Comparison of ENCODE assay signal across 12 mouse cellular contexts in genomic region chr11:32640617-32641016, GRCm38 (mm10). TPM values are rescaled to one million over a fixed set of nuclear protein-coding genes. Genes with fewer than 3 reads are reported as not detected.
DNase-seq lines count a peak whose midpoint lies in the region; ATAC-seq and TF ChIP-seq lines count a peak whose summit lies in the region.
"Had no signal": no experiment of that assay in that cellular context is flagged by ENCODE, and none has a peak within 500 bp of the region (broad histone marks: within the 10 kb centered on the region; RNA-seq: fewer than 3 reads in every experiment).

No protein-coding gene starts in this region.

- H3K36me3 ChIP-seq in embryonic facial prominence, embryonic 14.5 days (ENCODE audit: control insufficient read depth, insufficient read depth, low read length) = no peaks in the 10 kb centered on the region
- H3K36me3 ChIP-seq in embryonic facial prominence, embryonic 10.5 days (replicated peaks) = no peaks in the 10 kb centered on the region
- no peaks in the 10 kb centered on the region for H3K36me3 ChIP-seq in kidney, embryonic 15.5 days
- no peaks in the 10 kb centered on the region for H3K36me3 ChIP-seq in hindbrain, postnatal 0 days (ENCODE audit: insufficient read depth, low read length)
- H3K36me3 ChIP-seq: intestine, embryonic 15.5 days had no signal

- DNase-seq in embryonic facial prominence, embryonic 14.5 days (ENCODE audit: low spot score) = no peak
- no peak for DNase-seq in embryonic facial prominence, embryonic 10.5 days (ENCODE audit: low spot score)
- no peak for DNase-seq in kidney, adult 18-20 months
- DNase-seq in gonadal fat pad, adult 2 months (ENCODE audit: low read depth) = peak; percentile 57
- no peak for DNase-seq in hindbrain, postnatal 0 days (ENCODE audit: low spot score)
- DNase-seq in urinary bladder, postnatal 25 days (ENCODE audit: low spot score) = no peak
- DNase-seq: heart, postnatal 36 days; lung, adult 2 months had no signal

- no peak for TF ChIP-seq CTCF in hindbrain, postnatal 0 days (IDR thresholded peaks at IDR 0.05; ENCODE audit: low read depth)

- H3K4me1 ChIP-seq in embryonic facial prominence, embryonic 14.5 days (ENCODE audit: control insufficient read depth, insufficient read depth, low read length) = peaks cover 26% of the 10 kb centered on the region
- H3K4me1 ChIP-seq in embryonic facial prominence, embryonic 10.5 days = peaks cover 33% of the 10 kb centered on the region
- H3K4me1 ChIP-seq in kidney, embryonic 15.5 days = peaks cover 24% of the 10 kb centered on the region
- peaks cover 15% of the 10 kb centered on the region; the same call in 1 of the 2 replicates for H3K4me1 ChIP-seq in hindbrain, postnatal 0 days (ENCODE audit: insufficient read depth, low read length)

- 90% methylated on average over 4 of the region's 4 CpGs for WGBS in embryonic facial prominence, embryonic 14.5 days
- 94% methylated on average over 4 of the region's 4 CpGs for WGBS in embryonic facial prominence, embryonic 10.5 days
- WGBS in kidney, embryonic 15.5 days = 86% methylated on average over 4 of the region's 4 CpGs
- 94% methylated on average over 4 of the region's 4 CpGs for WGBS in hindbrain, postnatal 0 days

- no peaks in the 10 kb centered on the region for H3K9me3 ChIP-seq in embryonic facial prominence, embryonic 14.5 days (ENCODE audit: control insufficient read depth, low read length)
- H3K9me3 ChIP-seq in embryonic facial prominence, embryonic 10.5 days = no peaks in the 10 kb centered on the region
- H3K9me3 ChIP-seq in kidney, embryonic 15.5 days (replicated peaks) = no peaks in the 10 kb centered on the region
- no peaks in the 10 kb centered on the region for H3K9me3 ChIP-seq in hindbrain, postnatal 0 days (ENCODE audit: low read length)
- H3K9me3 ChIP-seq: forebrain, embryonic 13.5 days; intestine, embryonic 15.5 days had no signal

- no peak overlapping the region for H3K27ac ChIP-seq in embryonic facial prominence, embryonic 14.5 days (replicated peaks; ENCODE audit: low read depth, low read length)
- no peak overlapping the region for H3K27ac ChIP-seq in embryonic facial prominence, embryonic 10.5 days (replicated peaks)
- H3K27ac ChIP-seq in kidney, embryonic 15.5 days = no peak overlapping the region
- no peak overlapping the region for H3K27ac ChIP-seq in hindbrain, postnatal 0 days
- H3K27ac ChIP-seq: forebrain, embryonic 13.5 days; intestine, embryonic 15.5 days had no signal

- ATAC-seq in embryonic facial prominence, embryonic 14.5 days (ENCODE audit: low read depth) = no peak
- no peak for ATAC-seq in kidney, embryonic 15.5 days (replicated peaks; ENCODE audit: low FRiP score)
- ATAC-seq in megakaryocyte progenitor cell, adult 5-6 weeks (replicated peaks; ENCODE audit: poor library complexity) = 0 out of 2 replicates have a peak, but pooled peaks have one; percentile 5
- no peak for ATAC-seq in hindbrain, postnatal 0 days
- ATAC-seq: forebrain, embryonic 13.5 days; intestine, embryonic 15.5 days had no signal

- no peak overlapping the region for H3K4me3 ChIP-seq in embryonic facial prominence, embryonic 14.5 days (ENCODE audit: low read depth, low read length)
- H3K4me3 ChIP-seq in embryonic facial prominence, embryonic 10.5 days = no peak overlapping the region
- no peak overlapping the region for H3K4me3 ChIP-seq in kidney, embryonic 15.5 days (replicated peaks)
- H3K4me3 ChIP-seq in hindbrain, postnatal 0 days (ENCODE audit: low read length) = no peak overlapping the region
- H3K4me3 ChIP-seq: forebrain, embryonic 13.5 days; intestine, embryonic 15.5 days had no signal

- 0 out of 2 replicates have a peak overlapping the region, but pooled peaks have one; percentile 14 for H3K9ac ChIP-seq in embryonic facial prominence, embryonic 14.5 days (ENCODE audit: low read depth, low read length)
- H3K9ac ChIP-seq in kidney, embryonic 15.5 days = no peak overlapping the region
- no peak overlapping the region for H3K9ac ChIP-seq in hindbrain, postnatal 0 days (replicated peaks; ENCODE audit: low read length)
- H3K9ac ChIP-seq: forebrain, embryonic 13.5 days; intestine, embryonic 15.5 days had no signal

- no peaks in the 10 kb centered on the region for H3K27me3 ChIP-seq in embryonic facial prominence, embryonic 14.5 days (replicated peaks; ENCODE audit: control insufficient read depth, insufficient read depth, low read length)
- H3K27me3 ChIP-seq in embryonic facial prominence, embryonic 10.5 days (replicated peaks; ENCODE audit: low read depth, poor library complexity, severe bottlenecking) = no peaks in the 10 kb centered on the region
- H3K27me3 ChIP-seq in kidney, embryonic 15.5 days = no peaks in the 10 kb centered on the region
- H3K27me3 ChIP-seq in hindbrain, postnatal 0 days (ENCODE audit: insufficient read depth, low read length) = no peaks in the 10 kb centered on the region
- H3K27me3 ChIP-seq: forebrain, embryonic 13.5 days; intestine, embryonic 15.5 days had no signal

- H3K4me2 ChIP-seq in embryonic facial prominence, embryonic 14.5 days (ENCODE audit: low read depth, low read length) = no peak overlapping the region
- 0 out of 2 replicates have a peak overlapping the region, but pooled peaks have one; percentile 79 for H3K4me2 ChIP-seq in kidney, embryonic 15.5 days
- no peak overlapping the region for H3K4me2 ChIP-seq in hindbrain, postnatal 0 days (ENCODE audit: low read depth, low read length)

RNA-seq across cellular contexts. Expression of gene Fbxw11, which starts 1.9 kb away (rescaled TPM):
- 59.0 and 66.4 TPM in 2 replicates for polyA plus RNA-seq in embryonic facial prominence, embryonic 14.5 days (2014; fragmentation: Nextera tagmentation; extraction: Ambion mirVana)
- polyA plus RNA-seq in embryonic facial prominence, embryonic 10.5 days (2016; fragmentation: Nextera tagmentation; extraction: Ambion mirVana) = 88.8 and 93.2 TPM in 2 replicates
- 85.7 and 88.6 TPM in 2 replicates for polyA plus RNA-seq in kidney, embryonic 15.5 days (2015; fragmentation: Nextera tagmentation; extraction: Ambion mirVana)
- 55.5 and 57.2 TPM in 2 replicates for polyA plus RNA-seq in gonadal fat pad, adult 2 months (2012; rRNA removed)
- total RNA-seq in megakaryocyte progenitor cell, adult 5-6 weeks (2015) = 35.5 and 44.0 TPM in 2 replicates
- 62.3 and 72.8 TPM in 2 replicates for total RNA-seq in megakaryocyte progenitor cell, adult 5-6 weeks (2017)
- total RNA-seq in hindbrain, postnatal 0 days (2014; rRNA removed) = 149 and 343 TPM in 2 replicates
- 93.6 and 95.4 TPM in 2 replicates for polyA plus RNA-seq in hindbrain, postnatal 0 days (2015; fragmentation: Nextera tagmentation; extraction: Ambion mirVana)
